Mouse (Mus musculus) urinary bladder, postnatal 36 days (tissue): ENCODE results near the gene Zfp62.

Source experiments
- DNase-seq, 2 experiments: peaks; one replicate each; pipeline ENCODE4 v3.0.0; 2022; ENCODE audit warnings: low spot score in 2 of 2, mixed read lengths in 1 of 2

Zfp62 gene

GRCm38 (mm10) chr11:49205080-49205590, 2.0 kb downstream of the Zfp62 start:
- no peak for DNase-seq

- no peak for DNase-seq
Measured at GRCm38 (mm10) chr11:49207495-49207894, 4.4 kb downstream of the Zfp62 start.

- DNase-seq: no peak
Measured at GRCm38 (mm10) chr11:49212577-49212976, 9.5 kb downstream of the Zfp62 start.

- DNase-seq: no peak
Measured at GRCm38 (mm10) chr11:49213505-49213904, 10.4 kb downstream of the Zfp62 start.

- DNase-seq: no peak
Measured at GRCm38 (mm10) chr11:49219271-49219670, 16.2 kb downstream of the Zfp62 start.

- DNase-seq: no peak
Measured at GRCm38 (mm10) chr11:49224455-49224854, 21.4 kb downstream of the Zfp62 start.

GRCm38 (mm10) chr11:49232781-49233180, 29.7 kb downstream of the Zfp62 start:
- no peak for DNase-seq

GRCm38 (mm10) chr11:49235459-49236207, 32.5 kb downstream of the Zfp62 start:
- DNase-seq: no peak

GRCm38 (mm10) chr11:49236891-49237290, 33.8 kb downstream of the Zfp62 start:
- DNase-seq: no peak

GRCm38 (mm10) chr11:49237532-49237931, 34.4 kb downstream of the Zfp62 start:
- DNase-seq: no peak

GRCm38 (mm10) chr11:49240310-49240709, 37.2 kb downstream of the Zfp62 start:
- no peak for DNase-seq

GRCm38 (mm10) chr11:49240874-49241273, 37.8 kb downstream of the Zfp62 start:
- DNase-seq: no peak

- no peak for DNase-seq
Measured at GRCm38 (mm10) chr11:49241471-49241870, 38.4 kb downstream of the Zfp62 start.

GRCm38 (mm10) chr11:49242944-49243626, 40.0 kb downstream of the Zfp62 start:
- DNase-seq: no peak

- DNase-seq: peak; percentile 84 to 91
Measured at GRCm38 (mm10) chr11:49243727-49244594, 40.9 kb downstream of the Zfp62 start, which contains the start of gene Mgat1. TSS of gene Mgat1 (plus strand) at chr11:49244191.

GRCm38 (mm10) chr11:49244595-49244930, 41.5 kb downstream of the Zfp62 start:
- DNase-seq: no peak

GRCm38 (mm10) chr11:49245176-49245575, 42.1 kb downstream of the Zfp62 start:
- no peak for DNase-seq

GRCm38 (mm10) chr11:49245634-49246415, 42.7 kb downstream of the Zfp62 start:
- no peak for DNase-seq

- DNase-seq: no peak
Measured at GRCm38 (mm10) chr11:49246523-49246922, 43.4 kb downstream of the Zfp62 start.

- no peak for DNase-seq
Measured at GRCm38 (mm10) chr11:49247255-49247654, 44.2 kb downstream of the Zfp62 start.
